In the genomic region with DNA sequence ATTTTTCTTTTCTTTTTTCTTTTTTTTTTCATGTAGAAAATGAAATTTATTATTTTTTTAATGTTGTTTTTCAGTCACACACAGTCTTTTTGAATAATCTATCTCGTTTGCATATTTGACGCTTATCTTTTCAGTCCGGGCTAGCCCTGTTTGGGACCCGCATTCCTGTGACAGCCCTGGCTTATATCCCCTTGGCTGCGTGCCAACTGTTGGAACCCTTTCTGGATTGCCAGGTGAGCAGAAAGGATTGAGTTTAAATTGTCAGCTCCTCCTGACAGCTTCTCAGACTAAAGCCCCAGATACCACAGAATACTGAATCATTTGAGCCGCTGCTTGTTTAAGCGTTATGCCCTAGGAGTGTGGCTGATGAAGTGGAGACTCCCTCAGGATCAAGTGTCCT, we compare ENCODE assay signal across 22 mouse cellular contexts. TPM values are rescaled to one million over a fixed set of nuclear protein-coding genes. Genes with fewer than 3 reads are reported as not detected.
DNase-seq lines count a peak whose midpoint lies in the region; ATAC-seq lines count a peak whose summit lies in the region.
"Had no signal": no experiment of that assay in that cellular context is flagged by ENCODE, and none has a peak within 500 bp of the region (broad histone marks: within the 10 kb centered on the region; RNA-seq: fewer than 3 reads in every experiment).

No protein-coding gene starts in this region.

- no peaks in the 10 kb centered on the region for H3K9me3 ChIP-seq in forebrain, embryonic 13.5 days (replicated peaks)
- H3K9me3 ChIP-seq in forebrain, embryonic 15.5 days = no peaks in the 10 kb centered on the region
- H3K9me3 ChIP-seq: intestine, embryonic 15.5 days; limb, embryonic 15.5 days; lung, embryonic 15.5 days; neural tube, embryonic 13.5 days had no signal

- H3K36me3 ChIP-seq in forebrain, embryonic 13.5 days (ENCODE audit: poor library complexity, severe bottlenecking) = peaks cover 15% of the 10 kb centered on the region
- H3K36me3 ChIP-seq in forebrain, embryonic 15.5 days = 0 out of 2 replicates have a peak, but pooled peaks cover 4% of the 10 kb centered on the region
- H3K36me3 ChIP-seq: intestine, embryonic 15.5 days; lung, embryonic 15.5 days had no signal

- H3K4me3 ChIP-seq in forebrain, embryonic 13.5 days = no peak overlapping the region
- H3K4me3 ChIP-seq in forebrain, embryonic 15.5 days = no peak overlapping the region
- H3K4me3 ChIP-seq: forebrain, embryonic 10.5 days; gastrocnemius, adult 2 months; intestine, embryonic 15.5 days; limb, embryonic 15.5 days; lung, embryonic 15.5 days; myocyte; neural tube, embryonic 13.5 days had no signal

- H3K4me2 ChIP-seq in forebrain, embryonic 13.5 days = no peak overlapping the region
- no peak overlapping the region for H3K4me2 ChIP-seq in forebrain, embryonic 15.5 days (replicated peaks)
- H3K4me2 ChIP-seq: hindbrain, embryonic 14.5 days; intestine, embryonic 15.5 days; limb, embryonic 15.5 days; lung, embryonic 15.5 days; neural tube, embryonic 13.5 days had no signal

- no peak for ATAC-seq in forebrain, embryonic 13.5 days
- no peak for ATAC-seq in forebrain, embryonic 15.5 days (replicated peaks)
- ATAC-seq: intestine, embryonic 15.5 days had no signal

- H3K4me1 ChIP-seq in forebrain, embryonic 13.5 days = peaks cover 11% of the 10 kb centered on the region; the same call in 1 of the 2 replicates
- peaks cover 8% of the 10 kb centered on the region; the same call in 1 of the 2 replicates for H3K4me1 ChIP-seq in forebrain, embryonic 15.5 days
- H3K4me1 ChIP-seq: forebrain, embryonic 10.5 days; intestine, embryonic 15.5 days; lung, embryonic 15.5 days; neural tube, embryonic 13.5 days had no signal

- peak; percentile 32 to 33 for DNase-seq in cerebellum, adult 18-20 months
- no peak for DNase-seq in cerebellum, adult 11 months
- peak; percentile 46 for DNase-seq in left cerebral cortex, postnatal 4 days
- DNase-seq in left cerebral cortex, adult 8-10 months (ENCODE audit: low spot score in 2 of 2) = no peak
- peak; percentile 41 for DNase-seq in cerebellum, postnatal 36 days
- DNase-seq in spleen, adult 12 weeks (ENCODE audit: low spot score) = no peak
- DNase-seq: adrenal gland, postnatal 10 days; embryo, embryonic 11 days; gastrocnemius, adult 2 months; lung, postnatal 4 days; retina, postnatal 1 day; thymus, postnatal 14 days had no signal

- WGBS in forebrain, embryonic 13.5 days = 58% methylated on average over 7 of the region's 7 CpGs
- WGBS in forebrain, embryonic 15.5 days = 43% methylated on average over 7 of the region's 7 CpGs

- H3K27ac ChIP-seq in forebrain, embryonic 13.5 days = peak overlapping the region; percentile 40; the same call in 1 of the 2 replicates
- H3K27ac ChIP-seq in forebrain, embryonic 15.5 days (replicated peaks) = no peak overlapping the region
- H3K27ac ChIP-seq: forebrain, embryonic 10.5 days; gastrocnemius, adult 2 months; hindbrain, embryonic 14.5 days; intestine, embryonic 15.5 days; limb, embryonic 15.5 days; liver, embryonic 14.5 days; lung, embryonic 15.5 days; neural tube, embryonic 13.5 days had no signal

- no peak overlapping the region for H3K9ac ChIP-seq in forebrain, embryonic 13.5 days
- H3K9ac ChIP-seq in forebrain, embryonic 15.5 days (replicated peaks) = no peak overlapping the region
- H3K9ac ChIP-seq: hindbrain, embryonic 14.5 days; intestine, embryonic 15.5 days; limb, embryonic 15.5 days; liver, embryonic 14.5 days; lung, embryonic 15.5 days; neural tube, embryonic 13.5 days had no signal

- intact Hi-C loops in left cerebral cortex, postnatal 4 days (cut with DNase I) = no loop called here

- H3K27me3 ChIP-seq in forebrain, embryonic 13.5 days = no peaks in the 10 kb centered on the region
- no peaks in the 10 kb centered on the region for H3K27me3 ChIP-seq in forebrain, embryonic 15.5 days
- H3K27me3 ChIP-seq: intestine, embryonic 15.5 days; limb, embryonic 15.5 days; lung, embryonic 15.5 days; neural tube, embryonic 13.5 days had no signal

RNA-seq across cellular contexts. Expression of a gene that starts 40.7 kb away (rescaled TPM):
- polyA plus RNA-seq in forebrain, embryonic 13.5 days (2015; fragmentation: Nextera tagmentation; extraction: Ambion mirVana) = 5.6 and 6.2 TPM in 2 replicates
- polyA plus RNA-seq in forebrain, embryonic 15.5 days (2015; fragmentation: Nextera tagmentation; extraction: Ambion mirVana) = 7.2 and 7.3 TPM in 2 replicates
- total RNA-seq in left cerebral cortex, postnatal 4 days (2021) = 10 to 100 TPM; 30.3 to 32.1 TPM
- total RNA-seq in left cerebral cortex, adult 8-10 months (2022) = 10 to 100 TPM; 77.1 to 92.1 (median 80.7) TPM

Comparison
In these comparisons a context has a peak if more than half of its experiments do, and no peak if none do; other contexts are left out.
1. DNase-seq: peak in cerebellum, adult 18-20 months (2 of 2), left cerebral cortex, postnatal 4 days (single experiment) and cerebellum, postnatal 36 days (2 of 2); none in cerebellum, adult 11 months (single experiment), left cerebral cortex, adult 8-10 months (0 of 2) and spleen, adult 12 weeks (single experiment).